Mouse (Mus musculus) liver, embryonic 14.5 days (tissue): ENCODE data around the gene Traf2.

Experiments used
- CTCF ChIP-seq: IDR thresholded peaks from 2 replicates; pipeline ENCODE4 v1.5.1; 2016; ENCODE audit warnings: antibody characterized with exemption, low read depth, control low read depth
- EP300 ChIP-seq: IDR thresholded peaks from 2 replicates; pipeline ENCODE4 v1.6.1; 2016; ENCODE audit warnings: antibody characterized with exemption, low read depth

GRCm38 (mm10) chr2:25574579-25575431 is 28.1 kb upstream of the Traf2 start, which contains the start of the genes Mamdc4 and Phpt1:
- no peak for TF ChIP-seq CTCF
- TF ChIP-seq EP300: no peak
